Mouse (Mus musculus) heart, embryonic 15.5 days (tissue): ENCODE measurements around the gene Tbx6. TPM values are rescaled to one million over a fixed set of nuclear protein-coding genes. Genes with fewer than 3 reads are reported as not detected.

Experiments
- ATAC-seq: fragments of 200-750 bp; cut with Nextera tagmentation; replicated peaks from 2 replicates; pipeline ENCODE4 v1.8.0; 2017; ENCODE audit warnings: low read depth, moderate TSS enrichment; ENCODE audit not compliant: insufficient number of reproducible peaks, insufficient read depth, low FRiP score
- H3K27ac ChIP-seq: fragments of 300-500 bp; sonication (generic); 2 replicates; pipeline ENCODE4 v1.5.1; 2015; ENCODE audit warnings: mild to moderate bottlenecking, inconsistent platforms
- H3K27me3 ChIP-seq: fragments of 300-500 bp; sonication (generic); 2 replicates; pipeline ENCODE4 v1.6.1; 2015; ENCODE audit warnings: inconsistent platforms
- H3K36me3 ChIP-seq: fragments of 300-500 bp; sonication (generic); 2 replicates; pipeline ENCODE4 v1.6.1; 2015; ENCODE audit warnings: mild to moderate bottlenecking, inconsistent platforms
- H3K4me1 ChIP-seq: fragments of 300-500 bp; sonication (generic); replicated peaks from 2 replicates; pipeline ENCODE4 v1.6.1; 2015; ENCODE audit warnings: inconsistent platforms
- H3K4me2 ChIP-seq: fragments of 300-500 bp; sonication (generic); 2 replicates; pipeline ENCODE4 v1.6.1; 2015; ENCODE audit warnings: inconsistent platforms, mild to moderate bottlenecking, moderate library complexity
- H3K4me3 ChIP-seq: fragments of 300-500 bp; sonication (generic); 2 replicates; pipeline ENCODE4 v1.5.1; 2015; ENCODE audit warnings: mild to moderate bottlenecking, inconsistent platforms
- H3K9ac ChIP-seq: fragments of 300-500 bp; sonication (generic); 2 replicates; pipeline ENCODE4 v1.6.1; 2015; ENCODE audit warnings: mild to moderate bottlenecking, inconsistent platforms
- H3K9me3 ChIP-seq: fragments of 300-500 bp; sonication (generic); replicated peaks from 2 replicates; pipeline ENCODE4 v1.6.1; 2016; ENCODE audit warnings: inconsistent platforms
- WGBS: fragments of 180-500 bp; shearing (Covaris S2); methylation state at CpG from one replicate; pipeline ENCODE4 v1.1.7; 2015; ENCODE audit warnings: mixed read lengths; 5-methylcytosine and 5-hydroxymethylcytosine counted together
- polyA plus RNA-seq: library from polyadenylated mRNA; unstranded; fragments of >200 nt; fragmentation: Nextera tagmentation; extraction: Ambion mirVana; gene quantifications from 2 replicates; pipeline ENCODE4 v1.2.1, GENCODE M21; 2015

The Tbx6 gene
- polyA plus RNA-seq, 1 experiment from 2014 or later: 0.34 TPM

- Histone ChIP-seq H3K9ac (peak overlapping the region; percentile 58), H3K4me3 (peak overlapping the region; percentile 52; the same call in 1 of the 2 replicates)
- WGBS: 39% methylated on average over 11 of the region's 11 CpGs
Observed at GRCm38 (mm10) chr7:126781661-126782370, 533 bp downstream of the Tbx6 start.

GRCm38 (mm10) chr7:126782693-126783092, 1.4 kb downstream of the Tbx6 start:
- no peak overlapping the region for H3K9ac ChIP-seq
- peaks cover 36% of the 10 kb centered on the region for H3K36me3 ChIP-seq
- no peak overlapping the region for H3K27ac ChIP-seq
- no peak overlapping the region for H3K4me2 ChIP-seq
- peaks cover 26% of the 10 kb centered on the region for H3K4me1 ChIP-seq
- H3K9me3 ChIP-seq: no peaks in the 10 kb centered on the region
- ATAC-seq: no peak
- whole genome bisulfite sequencing: 78% methylated on average over 13 of the region's 13 CpGs
- no peaks in the 10 kb centered on the region for H3K27me3 ChIP-seq
- H3K4me3 ChIP-seq: no peak overlapping the region

More at GRCm38 (mm10) chr7:126781661-126782370, 533 bp downstream of the Tbx6 start:
- Histone ChIP-seq H3K27me3 (no peaks in the 10 kb centered on the region), H3K4me1 (peaks cover 35% of the 10 kb centered on the region), H3K9me3 (no peaks in the 10 kb centered on the region), H3K27ac (no peak overlapping the region), H3K36me3 (peaks cover 27% of the 10 kb centered on the region), H3K4me2 (peak overlapping the region; percentile 91)
- ATAC-seq: no peak

- no peaks in the 10 kb centered on the region for H3K27me3 ChIP-seq
- WGBS: 80% methylated on average over 7 of the region's 7 CpGs
- H3K4me3 ChIP-seq: no peak overlapping the region
- ATAC-seq: no peak
- peaks cover 52% of the 10 kb centered on the region for H3K36me3 ChIP-seq
- no peak overlapping the region for H3K27ac ChIP-seq
- no peak overlapping the region for H3K4me2 ChIP-seq
- H3K4me1 ChIP-seq: peaks cover 21% of the 10 kb centered on the region
- H3K9ac ChIP-seq: no peak overlapping the region
- H3K9me3 ChIP-seq: no peaks in the 10 kb centered on the region
Observed at GRCm38 (mm10) chr7:126784469-126784868, 3.2 kb downstream of the Tbx6 start.

GRCm38 (mm10) chr7:126785056-126785455, 3.8 kb downstream of the Tbx6 start:
- Histone ChIP-seq H3K4me3 (no peak overlapping the region), H3K27me3 (no peaks in the 10 kb centered on the region), H3K36me3 (peaks cover 57% of the 10 kb centered on the region), H3K9ac (no peak overlapping the region), H3K9me3 (no peaks in the 10 kb centered on the region), H3K4me1 (peaks cover 15% of the 10 kb centered on the region), H3K27ac (no peak overlapping the region), H3K4me2 (no peak overlapping the region)
- 58% methylated on average over 4 of the region's 4 CpGs for WGBS
- ATAC-seq: no peak

- peaks cover 59% of the 10 kb centered on the region for H3K36me3 ChIP-seq
- H3K9ac ChIP-seq: no peak overlapping the region
- ATAC-seq: no peak
- no peak overlapping the region for H3K4me2 ChIP-seq
- no peaks in the 10 kb centered on the region for H3K27me3 ChIP-seq
- peaks cover 14% of the 10 kb centered on the region for H3K4me1 ChIP-seq
- H3K9me3 ChIP-seq: no peaks in the 10 kb centered on the region
- H3K4me3 ChIP-seq: no peak overlapping the region
- WGBS: 88% methylated on average over 14 of the region's 14 CpGs
- no peak overlapping the region for H3K27ac ChIP-seq
Observed at GRCm38 (mm10) chr7:126786142-126786541, 4.9 kb downstream of the Tbx6 start.

GRCm38 (mm10) chr7:126789141-126789540, 7.9 kb downstream of the Tbx6 start:
- Histone ChIP-seq H3K9ac (no peak overlapping the region), H3K36me3 (peaks cover 59% of the 10 kb centered on the region), H3K4me1 (peaks cover 17% of the 10 kb centered on the region), H3K27ac (no peak overlapping the region), H3K27me3 (no peaks in the 10 kb centered on the region), H3K4me3 (no peak overlapping the region), H3K9me3 (no peaks in the 10 kb centered on the region), H3K4me2 (no peak overlapping the region)
- no peak for ATAC-seq
- WGBS: 85% methylated on average over 4 of the region's 4 CpGs

GRCm38 (mm10) chr7:126791851-126792720, 10.8 kb downstream of the Tbx6 start, which contains the start of gene Ppp4c:
Gene Ppp4c, minus strand, starts transcription at chr7:126792496.
- H3K27me3 ChIP-seq: no peaks in the 10 kb centered on the region
- H3K4me2 ChIP-seq: peak within 1 kb of the TSS; percentile 80
- peaks cover 47% of the 10 kb centered on the region for H3K4me1 ChIP-seq
- peak; percentile 90 for ATAC-seq
- H3K27ac ChIP-seq: peak within 1 kb of the TSS; percentile 97
- H3K9me3 ChIP-seq: no peaks in the 10 kb centered on the region
- under 1% methylated on average over 83 of the region's 83 CpGs for WGBS
- H3K9ac ChIP-seq: peak within 1 kb of the TSS; percentile 88
- H3K4me3 ChIP-seq: peak within 1 kb of the TSS; percentile 68
- peaks cover 56% of the 10 kb centered on the region for H3K36me3 ChIP-seq

GRCm38 (mm10) chr7:126792721-126793443, 11.6 kb downstream of the Tbx6 start:
- ATAC-seq: no peak
- no peaks in the 10 kb centered on the region for H3K27me3 ChIP-seq

GRCm38 (mm10) chr7:126793456-126794270, 12.4 kb downstream of the Tbx6 start:
- no peak overlapping the region for H3K4me2 ChIP-seq
- no peak overlapping the region for H3K9ac ChIP-seq
- peaks cover 55% of the 10 kb centered on the region for H3K4me1 ChIP-seq
- H3K27ac ChIP-seq: peak overlapping the region; percentile 97
- peaks cover 42% of the 10 kb centered on the region for H3K36me3 ChIP-seq
- no peaks in the 10 kb centered on the region for H3K9me3 ChIP-seq
- 74% methylated on average over 4 of the region's 4 CpGs for WGBS
- no peaks in the 10 kb centered on the region for H3K27me3 ChIP-seq
- no peak for ATAC-seq
- no peak overlapping the region for H3K4me3 ChIP-seq

More at GRCm38 (mm10) chr7:126792721-126793443, 11.6 kb downstream of the Tbx6 start:
- peak overlapping the region; percentile 80 for H3K4me2 ChIP-seq
- 18% methylated on average over 11 of the region's 11 CpGs for WGBS
- H3K27ac ChIP-seq: peak overlapping the region; percentile 97
- peak overlapping the region; percentile 68 for H3K4me3 ChIP-seq
- peaks cover 55% of the 10 kb centered on the region for H3K4me1 ChIP-seq
- peak overlapping the region; percentile 29 for H3K9ac ChIP-seq
- peaks cover 49% of the 10 kb centered on the region for H3K36me3 ChIP-seq
- no peaks in the 10 kb centered on the region for H3K9me3 ChIP-seq

GRCm38 (mm10) chr7:126794271-126794605, 13.0 kb downstream of the Tbx6 start:
- H3K4me1 ChIP-seq: peaks cover 55% of the 10 kb centered on the region
- no peak overlapping the region for H3K4me2 ChIP-seq
- H3K27me3 ChIP-seq: no peaks in the 10 kb centered on the region
- H3K9ac ChIP-seq: no peak overlapping the region
- H3K27ac ChIP-seq: 0 out of 2 replicates have a peak overlapping the region, but pooled peaks have one; percentile 10
- H3K9me3 ChIP-seq: no peaks in the 10 kb centered on the region
- no peak for ATAC-seq
- H3K4me3 ChIP-seq: no peak overlapping the region
- 55% methylated on average over 4 of the region's 4 CpGs for WGBS
- peaks cover 36% of the 10 kb centered on the region for H3K36me3 ChIP-seq
